Mouse (Mus musculus) kidney, postnatal 0 days (tissue): ENCODE data around the gene Adamtsl4. TPM values are rescaled to one million over a fixed set of nuclear protein-coding genes. Genes with fewer than 3 reads are reported as not detected.

ENCODE experiments used
- ATAC-seq: fragments of 200-750 bp; cut with Nextera tagmentation; replicated peaks from 2 replicates; pipeline ENCODE4 v1.8.0; 2017; ENCODE audit warnings: low read depth, moderate number of reproducible peaks, moderate TSS enrichment, moderate library complexity; ENCODE audit not compliant: low FRiP score
- DNase-seq: peaks from one replicate; pipeline ENCODE4 v3.0.0-alpha.2; 2016; ENCODE audit warnings: low spot score
- H3K27ac ChIP-seq: fragments of 300-500 bp; sonication (generic); 2 replicates; pipeline ENCODE4 v1.5.1; 2014; ENCODE audit warnings: mild to moderate bottlenecking
- H3K27me3 ChIP-seq: fragments of 300-500 bp; sonication (generic); 2 replicates; pipeline ENCODE4 v1.6.1; 2014; ENCODE audit warnings: low read length, mixed read lengths; ENCODE audit not compliant: insufficient read depth
- H3K36me3 ChIP-seq: fragments of 300-500 bp; sonication (generic); 2 replicates; pipeline ENCODE4 v1.6.1; 2014; ENCODE audit warnings: low read length, mixed read lengths; ENCODE audit not compliant: insufficient read depth
- H3K4me1 ChIP-seq: fragments of 300-500 bp; sonication (generic); replicated peaks from 2 replicates; pipeline ENCODE4 v1.6.1; 2014; ENCODE audit warnings: antibody characterized with exemption, low read length, mixed read lengths; ENCODE audit not compliant: insufficient read depth
- H3K4me2 ChIP-seq: fragments of 300-500 bp; sonication (generic); 2 replicates; pipeline ENCODE4 v1.6.1; 2014; ENCODE audit warnings: mild to moderate bottlenecking, low read length, moderate library complexity, mixed read lengths
- H3K4me3 ChIP-seq: fragments of 300-500 bp; sonication (generic); replicated peaks from 2 replicates; pipeline ENCODE4 v1.5.1; 2014; ENCODE audit warnings: low read depth, low read length
- H3K9ac ChIP-seq: fragments of 300-500 bp; sonication (generic); 2 replicates; pipeline ENCODE4 v1.6.1; 2014; ENCODE audit warnings: low read depth, low read length
- H3K9me3 ChIP-seq: fragments of 300-500 bp; sonication (generic); replicated peaks from 2 replicates; pipeline ENCODE4 v1.6.1; 2016; ENCODE audit warnings: low read length, inconsistent platforms, mixed read lengths
- CTCF ChIP-seq: IDR thresholded peaks from 2 replicates; pipeline ENCODE4 v1.5.1; 2016; ENCODE audit warnings: antibody characterized with exemption, low read depth, mild to moderate bottlenecking, moderate library complexity
- WGBS: fragments of 180-500 bp; shearing (Covaris S2); extraction: QIAGEN DNeasy Blood & Tissue Kit; methylation state at CpG from one replicate; pipeline ENCODE4 v1.1.7; 2014; 5-methylcytosine and 5-hydroxymethylcytosine counted together
- polyA plus RNA-seq: library from polyadenylated mRNA; unstranded; fragments of >200 nt; fragmentation: Nextera tagmentation; extraction: Ambion mirVana; gene quantifications from 2 replicates; pipeline ENCODE4 v1.2.1, GENCODE M21; 2015

Gene Adamtsl4
- polyA plus RNA-seq, 1 experiment from 2014 or later = 3.6 TPM

- WGBS = 90% methylated on average over 3 of the region's 3 CpGs
Observed at GRCm38 (mm10) chr3:95703276-95703675, 15.6 kb upstream of the Adamtsl4 start.

DNA sequence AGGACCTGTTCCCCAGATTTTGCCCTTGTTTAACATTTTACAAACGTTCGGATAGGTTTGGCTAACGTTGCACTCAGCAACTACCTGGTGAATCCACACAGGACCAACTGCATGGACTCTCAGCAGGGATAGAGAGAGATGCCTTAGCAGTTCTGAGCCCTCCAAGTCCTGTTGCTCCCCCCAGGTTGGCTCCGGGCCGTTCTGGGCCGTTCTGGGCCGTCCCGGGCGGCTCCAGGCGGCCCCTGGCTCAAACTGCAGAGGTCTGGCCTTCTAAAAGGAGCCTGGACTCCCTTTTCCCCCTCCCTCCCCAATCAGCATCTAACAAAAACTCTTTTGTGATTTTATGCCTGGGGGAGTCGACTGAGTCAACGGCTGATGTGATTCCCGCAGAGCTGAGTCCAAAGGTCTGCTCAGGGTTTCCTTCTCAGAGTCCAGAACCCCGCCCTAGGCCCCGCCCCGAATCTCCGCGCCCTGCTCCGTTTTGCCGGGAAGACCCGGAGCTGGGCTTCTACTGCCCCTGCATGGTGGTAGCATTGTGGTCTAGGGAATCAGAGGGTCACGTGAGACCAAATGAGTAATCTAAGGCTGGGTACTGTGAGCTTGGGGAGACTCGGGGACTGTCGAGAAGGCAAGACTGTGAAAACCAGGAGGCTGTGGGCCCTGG is 14.3 kb upstream of the Adamtsl4 start:
- peak overlapping the region; percentile 55; the same call in 1 of the 2 replicates for H3K9ac ChIP-seq

More at GRCm38 (mm10) chr3:95703276-95703675, 15.6 kb upstream of the Adamtsl4 start:
- no peak overlapping the region for H3K9ac ChIP-seq
- no peaks in the 10 kb centered on the region for H3K36me3 ChIP-seq
- peaks cover 4% of the 10 kb centered on the region for H3K4me1 ChIP-seq
- ATAC-seq (no peak), DNase-seq (no peak)
- H3K27ac ChIP-seq = no peak overlapping the region
- no peak overlapping the region for H3K4me3 ChIP-seq
- no peak for TF ChIP-seq CTCF
- H3K4me2 ChIP-seq = no peak overlapping the region
- no peaks in the 10 kb centered on the region for H3K9me3 ChIP-seq
- no peaks in the 10 kb centered on the region for H3K27me3 ChIP-seq

DNA sequence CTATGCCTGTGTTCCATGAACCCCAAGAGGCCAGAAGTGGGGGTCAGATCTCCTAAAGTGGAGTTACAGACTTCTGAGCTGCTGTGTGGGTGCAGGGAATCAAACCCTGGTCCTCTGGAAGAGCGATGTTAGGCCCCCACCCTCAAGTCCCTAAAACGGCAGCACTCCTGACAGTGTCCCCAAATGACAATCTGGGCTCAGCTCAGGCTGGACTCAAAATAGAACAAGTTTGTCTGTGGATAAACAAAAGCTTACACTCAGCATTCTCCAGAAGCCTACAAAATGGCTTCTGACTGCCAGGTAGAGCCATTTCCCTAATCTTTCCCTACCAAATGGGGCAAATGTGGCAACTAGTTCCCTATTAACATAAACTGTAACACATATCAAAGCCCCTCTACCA is 13.4 kb upstream of the Adamtsl4 start:
- Histone ChIP-seq H3K4me3 (no peak overlapping the region), H3K27me3 (no peaks in the 10 kb centered on the region), H3K4me1 (peaks cover 12% of the 10 kb centered on the region), H3K27ac (0 out of 2 replicates have a peak overlapping the region, but pooled peaks have one; percentile 19), H3K9me3 (no peaks in the 10 kb centered on the region), H3K9ac (no peak overlapping the region), H3K36me3 (no peaks in the 10 kb centered on the region), H3K4me2 (no peak overlapping the region)
- ATAC-seq = no peak
- TF ChIP-seq CTCF = no peak
- no peak for DNase-seq
- 86% methylated on average over 2 of the region's 2 CpGs for WGBS

More for the DNA sequence above, 14.3 kb upstream of the Adamtsl4 start:
- TF ChIP-seq CTCF = peak; percentile 54
- Histone ChIP-seq H3K4me1 (peaks cover 4% of the 10 kb centered on the region), H3K27ac (peak overlapping the region; percentile 87), H3K27me3 (no peaks in the 10 kb centered on the region), H3K9me3 (no peaks in the 10 kb centered on the region), H3K4me3 (peak overlapping the region; percentile 21), H3K4me2 (peak overlapping the region; percentile 65), H3K36me3 (no peaks in the 10 kb centered on the region)
- WGBS = 3% methylated on average over 24 of the region's 24 CpGs
- peak; percentile 92 for DNase-seq
- peak; percentile 94 for ATAC-seq

- 61% methylated on average over 6 of the region's 6 CpGs for WGBS
- Histone ChIP-seq H3K4me3 (no peak overlapping the region), H3K4me1 (peaks cover 13% of the 10 kb centered on the region), H3K9me3 (no peaks in the 10 kb centered on the region), H3K4me2 (no peak overlapping the region), H3K27ac (no peak overlapping the region; the same call in 1 of the 2 replicates), H3K9ac (no peak overlapping the region), H3K27me3 (no peaks in the 10 kb centered on the region), H3K36me3 (no peaks in the 10 kb centered on the region)
- no peak for DNase-seq
- no peak for ATAC-seq
- no peak for TF ChIP-seq CTCF
Observed at GRCm38 (mm10) chr3:95700233-95700681, 12.5 kb upstream of the Adamtsl4 start.

GRCm38 (mm10) chr3:95698286-95698685 is 10.6 kb upstream of the Adamtsl4 start:
- H3K4me3 ChIP-seq = no peak overlapping the region
- H3K9ac ChIP-seq = no peak overlapping the region
- H3K36me3 ChIP-seq = no peaks in the 10 kb centered on the region
- H3K27me3 ChIP-seq = no peaks in the 10 kb centered on the region
- ATAC-seq (no peak), DNase-seq (no peak)
- TF ChIP-seq CTCF = no peak
- WGBS = 84% methylated on average over 4 of the region's 4 CpGs
- no peak overlapping the region for H3K4me2 ChIP-seq
- H3K27ac ChIP-seq = no peak overlapping the region
- peaks cover 13% of the 10 kb centered on the region for H3K4me1 ChIP-seq
- no peaks in the 10 kb centered on the region for H3K9me3 ChIP-seq

GRCm38 (mm10) chr3:95696360-95696759 is 8.6 kb upstream of the Adamtsl4 start:
- Histone ChIP-seq H3K27me3 (no peaks in the 10 kb centered on the region), H3K9ac (no peak overlapping the region), H3K4me3 (no peak overlapping the region), H3K4me2 (no peak overlapping the region), H3K36me3 (no peaks in the 10 kb centered on the region), H3K4me1 (peaks cover 9% of the 10 kb centered on the region; the same call in 1 of the 2 replicates), H3K9me3 (no peaks in the 10 kb centered on the region), H3K27ac (no peak overlapping the region)
- TF ChIP-seq CTCF = no peak
- DNase-seq (peak; percentile 68), ATAC-seq (no peak)
- WGBS = 21% methylated on average over 7 of the region's 7 CpGs
